Mouse (Mus musculus): ENCODE measurements around the gene Eif3l. TPM values are rescaled to one million over a fixed set of nuclear protein-coding genes. Genes with fewer than 3 reads are reported as not detected.

The Eif3l gene
- total RNA-seq, 2 experiments from 2014 or later: 94.5 to 95.7 TPM

DNA sequence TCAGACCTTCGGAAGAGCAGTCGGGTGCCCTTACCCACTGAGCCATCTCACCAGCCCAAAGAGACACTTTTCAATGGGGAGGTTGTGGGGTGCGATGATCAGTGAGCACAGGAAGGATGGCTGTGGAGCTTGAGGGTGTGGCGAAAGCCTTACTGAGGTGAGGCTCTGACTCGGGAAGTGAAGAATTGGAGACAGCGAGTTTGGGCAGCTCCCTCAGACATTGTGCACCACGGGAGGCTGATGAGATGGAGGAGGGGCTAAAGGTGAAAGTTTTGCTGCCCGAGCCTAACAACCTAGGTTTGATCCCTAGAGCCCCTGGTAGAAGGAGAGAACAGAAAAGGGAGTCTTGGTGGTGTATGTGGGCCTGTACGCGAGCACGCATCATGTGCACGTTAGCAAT, 68.3 kb downstream of the Eif3l start:
- DNase-seq: no peak
- intact Hi-C loops (cut with DNase I): loop anchor here (10.0 kb wide), 1 partner anchor 229 kb away; the partner anchor contains the start of gene Pdxp

Other genes starting within 250 kb of the Eif3l start
- gene Cdc42ep1, start 232.6 kb upstream of the Eif3l start, total RNA-seq (2021): 10 to 100 TPM; 63.9 to 68.5 TPM
- gene Lgals2, start 219.7 kb upstream of the Eif3l start, total RNA-seq (2021): under 1 TPM in 1 of 2 experiments, not detected in 1; 0.64 TPM
- 10 to 100 TPM; 40.4 to 45.2 TPM for gene Gga1, start 198.0 kb upstream of the Eif3l start, total RNA-seq (2021)
- gene Gm49510, start 175.5 kb upstream of the Eif3l start, total RNA-seq (2021): not detected
- 1 to 10 TPM; 6.3 to 8.2 TPM for gene Sh3bp1, start 175.4 kb upstream of the Eif3l start, total RNA-seq (2021)
- 1 to 10 TPM; 2.8 to 3.2 TPM for gene Pdxp, start 161.3 kb upstream of the Eif3l start, total RNA-seq (2021)
- 100 to 1,000 TPM; 372 to 385 TPM for gene Lgals1, start 148.5 kb upstream of the Eif3l start, total RNA-seq (2021)
- 10 to 100 TPM; 17.8 to 18.9 TPM for gene Nol12, start 140.2 kb upstream of the Eif3l start, total RNA-seq (2021)
- 10 to 100 TPM; 49.2 to 58.0 TPM for gene Triobp, start 127.5 kb upstream of the Eif3l start, total RNA-seq (2021)
- 100 to 1,000 TPM; 208 to 227 TPM for gene H1f0, start 46.7 kb upstream of the Eif3l start, total RNA-seq (2021)
- gene Galr3, start 33.3 kb upstream of the Eif3l start, total RNA-seq (2021): not detected
- gene Ankrd54, start 12.3 kb upstream of the Eif3l start, total RNA-seq (2021): 10 to 100 TPM in 1 of 2 experiments, 1 to 10 TPM in 1; 9.1 to 10.7 TPM
- gene Micall1, start 33.7 kb downstream of the Eif3l start, total RNA-seq (2021): 10 to 100 TPM; 80.2 to 82.8 TPM
- gene Polr2f, start 65.8 kb downstream of the Eif3l start, total RNA-seq (2021): 100 to 1,000 TPM; 118 to 130 TPM
- 1 to 10 TPM; 1.8 to 2.3 TPM for gene 1700088E04Rik, start 66.1 kb downstream of the Eif3l start, total RNA-seq (2021)
- 1 to 10 TPM; 1.6 to 2.4 TPM for gene Sox10, start 90.1 kb downstream of the Eif3l start, total RNA-seq (2021)
- 10 to 100 TPM; 25.1 to 25.8 TPM for gene Pick1, start 154.0 kb downstream of the Eif3l start, total RNA-seq (2021)
- gene Gm49486, start 154.2 kb downstream of the Eif3l start, total RNA-seq (2021): 1 to 10 TPM; 1.0 to 1.1 TPM
- under 1 TPM; 0.15 to 0.24 TPM for gene Slc16a8, start 179.6 kb downstream of the Eif3l start, total RNA-seq (2021)
- gene Baiap2l2, start 210.4 kb downstream of the Eif3l start, total RNA-seq (2021): under 1 TPM in 1 of 2 experiments, not detected in 1; 0.62 TPM